Mouse (Mus musculus): ENCODE results near the gene Iqgap2.

- TF ChIP-seq POLR2A (IDR thresholded peaks at IDR 0.05; ENCODE audit: insufficient read depth, low read depth, low read length) (no peak), EP300 (IDR thresholded peaks at IDR 0.05; ENCODE audit: insufficient read depth, low read depth, low read length) (no peak)
Measured at GRCm38 (mm10) chr13:95881427-95881826, 10.3 kb downstream of the Iqgap2 start.

Measured in heart, adult 2 months (tissue).